ENCODE assay signal across 22 mouse cellular contexts in the genomic region with DNA sequence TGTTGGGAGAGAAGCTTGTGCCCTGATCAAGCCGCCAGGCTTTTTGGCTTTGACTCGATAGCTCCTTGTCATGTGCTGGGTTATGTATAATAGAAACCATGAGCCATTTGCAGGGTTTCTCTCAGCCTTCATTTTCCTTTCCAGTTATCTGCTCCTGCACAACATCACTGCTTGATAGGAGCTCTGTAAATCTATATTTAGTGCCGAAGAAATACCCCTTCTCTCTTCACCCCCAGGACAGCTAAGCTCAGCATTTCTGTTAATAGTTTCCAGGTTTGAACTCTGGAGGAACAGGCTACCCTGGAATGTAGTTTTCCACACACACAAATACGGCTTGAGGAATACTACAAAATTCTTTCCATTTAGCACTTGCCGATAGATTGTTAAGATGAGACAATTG.
A peak's percentile ranks its signal among the peaks of the same experiment; 100 is the strongest.
DNase-seq lines count a peak whose midpoint lies in the region; ATAC-seq lines count a peak whose summit lies in the region.
"Had no signal": no experiment of that assay in that cellular context is flagged by ENCODE, and none has a peak within 500 bp of the region (broad histone marks: within the 10 kb centered on the region; RNA-seq: fewer than 3 reads in every experiment).

No protein-coding gene starts in this region.

- no peaks in the 10 kb centered on the region for H3K36me3 ChIP-seq in heart, embryonic 10.5 days
- H3K36me3 ChIP-seq in heart, embryonic 16.5 days (ENCODE audit: control insufficient read depth, insufficient read depth) = no peaks in the 10 kb centered on the region
- H3K36me3 ChIP-seq in embryonic facial prominence, embryonic 14.5 days (ENCODE audit: control insufficient read depth, insufficient read depth, low read length) = no peaks in the 10 kb centered on the region
- H3K36me3 ChIP-seq: forebrain, embryonic 12.5 days; limb, embryonic 12.5 days; midbrain, embryonic 12.5 days had no signal

- peaks cover 17% of the 10 kb centered on the region for H3K4me1 ChIP-seq in heart, embryonic 10.5 days
- H3K4me1 ChIP-seq in heart, embryonic 16.5 days (ENCODE audit: control insufficient read depth, insufficient read depth, low read length) = peaks cover 20% of the 10 kb centered on the region; the same call in 1 of the 2 replicates
- H3K4me1 ChIP-seq in embryonic facial prominence, embryonic 14.5 days (ENCODE audit: control insufficient read depth, insufficient read depth, low read length) = peaks cover 14% of the 10 kb centered on the region
- H3K4me1 ChIP-seq: forebrain, embryonic 12.5 days; midbrain, embryonic 12.5 days had no signal

- H3K4me3 ChIP-seq in heart, embryonic 10.5 days = no peak overlapping the region
- H3K4me3 ChIP-seq in heart, embryonic 16.5 days (ENCODE audit: low read length) = no peak overlapping the region
- no peak overlapping the region for H3K4me3 ChIP-seq in embryonic facial prominence, embryonic 14.5 days (ENCODE audit: low read depth, low read length)
- H3K4me3 ChIP-seq: erythroblast, embryonic 14.5 days; forebrain, embryonic 12.5 days; limb, embryonic 12.5 days; midbrain, embryonic 12.5 days had no signal

- no peak for DNase-seq in heart, embryonic 10.5 days (ENCODE audit: low spot score)
- no peak for DNase-seq in heart, adult 11 months
- no peak for DNase-seq in heart, adult 9 months (ENCODE audit: low spot score in 2 of 2)
- DNase-seq in embryonic facial prominence, embryonic 14.5 days (ENCODE audit: low spot score) = peak; percentile 64
- peak; percentile 18 for DNase-seq in yolk sac, embryonic 10.5 days (ENCODE audit: low spot score)
- DNase-seq in urinary bladder, postnatal 4 days (ENCODE audit: low spot score in 2 of 2) = no peak
- DNase-seq: adrenal gland, postnatal 25 days; cerebellum, adult 9-10 months; gastrocnemius, postnatal 25 days; heart, postnatal 14 days; kidney, postnatal 25 days; layer of hippocampus, postnatal 36 days; lung, embryonic 14.5 days had no signal

- peak overlapping the region; percentile 49; the same call in 1 of the 2 replicates for H3K27ac ChIP-seq in heart, embryonic 10.5 days
- H3K27ac ChIP-seq in heart, embryonic 16.5 days (ENCODE audit: low read length) = peak overlapping the region; percentile 64
- H3K27ac ChIP-seq in embryonic facial prominence, embryonic 14.5 days (replicated peaks; ENCODE audit: low read depth, low read length) = peak overlapping the region; percentile 42; the same call in 1 of the 2 replicates
- H3K27ac ChIP-seq: forebrain, embryonic 12.5 days; hindbrain, embryonic 14.5 days; limb, embryonic 12.5 days; liver, embryonic 14.5 days; midbrain, embryonic 12.5 days had no signal

- peak; percentile 57 for ATAC-seq in heart, embryonic 16.5 days (replicated peaks; ENCODE audit: extremely low read depth, insufficient read depth, low FRiP score)
- peak; percentile 57; the same call in 1 of the 2 replicates for ATAC-seq in embryonic facial prominence, embryonic 14.5 days (ENCODE audit: low read depth)
- ATAC-seq: CD4-positive, CD25-positive, alpha-beta regulatory T cell, adult 4 months; intestine, embryonic 16.5 days had no signal

- no peak overlapping the region for H3K4me2 ChIP-seq in heart, embryonic 16.5 days (ENCODE audit: low read depth, low read length)
- H3K4me2 ChIP-seq in embryonic facial prominence, embryonic 14.5 days (ENCODE audit: low read depth, low read length) = no peak overlapping the region
- H3K4me2 ChIP-seq: forebrain, embryonic 12.5 days; hindbrain, embryonic 14.5 days; limb, embryonic 12.5 days; lung, embryonic 14.5 days; midbrain, embryonic 12.5 days had no signal

- H3K9me3 ChIP-seq in heart, embryonic 10.5 days = no peaks in the 10 kb centered on the region
- no peaks in the 10 kb centered on the region for H3K9me3 ChIP-seq in heart, embryonic 16.5 days (replicated peaks; ENCODE audit: control insufficient read depth, low read length)
- no peaks in the 10 kb centered on the region for H3K9me3 ChIP-seq in embryonic facial prominence, embryonic 14.5 days (ENCODE audit: control insufficient read depth, low read length)
- H3K9me3 ChIP-seq: forebrain, embryonic 12.5 days; limb, embryonic 12.5 days; midbrain, embryonic 12.5 days had no signal

- no peaks in the 10 kb centered on the region for H3K27me3 ChIP-seq in heart, embryonic 10.5 days (ENCODE audit: insufficient read depth, poor library complexity, severe bottlenecking)
- H3K27me3 ChIP-seq in heart, embryonic 16.5 days (ENCODE audit: control insufficient read depth, insufficient read depth, low read length) = no peaks in the 10 kb centered on the region
- H3K27me3 ChIP-seq in embryonic facial prominence, embryonic 14.5 days (replicated peaks; ENCODE audit: control insufficient read depth, insufficient read depth, low read length) = no peaks in the 10 kb centered on the region
- H3K27me3 ChIP-seq: forebrain, embryonic 12.5 days; limb, embryonic 12.5 days; midbrain, embryonic 12.5 days had no signal

- WGBS in heart, embryonic 10.5 days = 26% methylated on average over 5 of the region's 5 CpGs
- WGBS in heart, embryonic 16.5 days = 27% methylated on average over 5 of the region's 5 CpGs
- 31% methylated on average over 5 of the region's 5 CpGs for WGBS in embryonic facial prominence, embryonic 14.5 days

- H3K9ac ChIP-seq in heart, embryonic 16.5 days (ENCODE audit: low read length) = no peak overlapping the region
- no peak overlapping the region for H3K9ac ChIP-seq in embryonic facial prominence, embryonic 14.5 days (ENCODE audit: low read depth, low read length)
- H3K9ac ChIP-seq: forebrain, embryonic 12.5 days; hindbrain, embryonic 14.5 days; limb, embryonic 12.5 days; liver, embryonic 14.5 days; lung, embryonic 14.5 days; midbrain, embryonic 12.5 days had no signal

Comparison
In these comparisons a context has a peak if more than half of its experiments do, and no peak if none do; other contexts are left out.
1. DNase-seq: peak in embryonic facial prominence, embryonic 14.5 days (single experiment) and yolk sac, embryonic 10.5 days (single experiment); none in heart, embryonic 10.5 days (single experiment), heart, adult 11 months (single experiment), heart, adult 9 months (0 of 2) and urinary bladder, postnatal 4 days (0 of 2).
2. Peak in every context shown above with its lines, with median percentiles within 50 percentile points of each other: H3K27ac ChIP-seq.